Mouse (Mus musculus) small intestine, adult 2 months (tissue): ENCODE measurements around the gene Csrnp1.

Source experiments
- CTCF ChIP-seq: fragments of 200-500 bp; IDR thresholded peaks from 2 replicates; pipeline ENCODE4 v1.5.1; 2012; ENCODE audit warnings: low read depth, mild to moderate bottlenecking, control low read depth, inconsistent platforms, low read length, moderate library complexity, mixed read lengths; ENCODE audit not compliant: insufficient replicate concordance, insufficient read length; ENCODE audit errors: extremely low read depth
- POLR2A ChIP-seq: fragments of 200-500 bp; IDR thresholded peaks from 2 replicates; pipeline ENCODE4 v1.6.1; 2012; ENCODE audit warnings: low read depth, mild to moderate bottlenecking, control low read depth, inconsistent platforms, low read length, moderate library complexity

DNA sequence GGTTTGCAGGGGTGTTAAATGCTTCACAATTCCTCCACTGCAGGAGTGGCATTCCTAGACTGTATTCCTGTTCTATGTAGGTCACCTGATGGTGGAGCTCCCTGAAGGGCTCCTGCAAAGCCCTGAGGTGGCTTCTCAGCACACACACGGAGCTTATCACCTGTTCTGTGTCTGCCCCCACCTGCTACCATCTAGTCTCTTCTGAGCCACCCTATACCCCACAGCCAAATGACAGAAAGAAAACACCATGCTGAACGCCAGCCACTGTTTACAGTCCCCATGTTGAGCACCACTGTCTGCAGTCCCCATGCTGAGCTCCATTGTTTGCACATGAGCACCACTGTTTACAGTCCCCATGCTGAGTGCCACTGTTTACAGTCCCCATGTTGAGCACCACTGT, 4.7 kb downstream of the Csrnp1 start:
- TF ChIP-seq POLR2A (no peak), CTCF (no peak)
